Mouse (Mus musculus) adrenal gland, adult 8-10 months (tissue): Measurements from ENCODE around the gene Adh6a. TPM values are rescaled to one million over a fixed set of nuclear protein-coding genes. Genes with fewer than 3 reads are reported as not detected.

Experiments
- DNase-seq: peaks from one replicate; pipeline ENCODE4 v3.0.0; 2022
- total RNA-seq, 4 experiments: library from RNA; stranded (reverse); gene quantifications; 2 replicates each; pipeline ENCODE4 v1.2.4; 2022

Adh6a gene
- not detected for total RNA-seq

- no peak for DNase-seq
Measured at GRCm38 (mm10) chr3:138312965-138313364, at the start of gene Adh6a. Adh6a (plus strand) TSS chr3:138313286.

- DNase-seq = no peak
Measured at GRCm38 (mm10) chr3:138264648-138265047, 48.4 kb upstream of the Adh6a start.

GRCm38 (mm10) chr3:138270507-138270906 lies 42.6 kb upstream of the Adh6a start:
- DNase-seq = no peak

- no peak for DNase-seq
Measured at GRCm38 (mm10) chr3:138271297-138271696, 41.8 kb upstream of the Adh6a start.

- DNase-seq = no peak
Measured at GRCm38 (mm10) chr3:138273080-138273479, 40.0 kb upstream of the Adh6a start.

- no peak for DNase-seq
Measured at GRCm38 (mm10) chr3:138275100-138275499, 38.0 kb upstream of the Adh6a start.

- DNase-seq = no peak
Measured at GRCm38 (mm10) chr3:138282556-138282955, 30.5 kb upstream of the Adh6a start.

- DNase-seq = no peak
Measured at GRCm38 (mm10) chr3:138283831-138284230, 29.3 kb upstream of the Adh6a start.

- DNase-seq = no peak
Measured at GRCm38 (mm10) chr3:138285986-138286385, 27.1 kb upstream of the Adh6a start.

GRCm38 (mm10) chr3:138287686-138288085 lies 25.4 kb upstream of the Adh6a start:
- no peak for DNase-seq

- DNase-seq = no peak
Measured at GRCm38 (mm10) chr3:138290672-138291071, 22.4 kb upstream of the Adh6a start.

- DNase-seq = no peak
Measured at GRCm38 (mm10) chr3:138291529-138292117, 21.5 kb upstream of the Adh6a start.

- no peak for DNase-seq
Measured at GRCm38 (mm10) chr3:138293298-138293895, 19.7 kb upstream of the Adh6a start.

GRCm38 (mm10) chr3:138300130-138300529 lies 13.0 kb upstream of the Adh6a start:
- DNase-seq = no peak

GRCm38 (mm10) chr3:138302676-138303075 lies 10.4 kb upstream of the Adh6a start:
- no peak for DNase-seq

- DNase-seq = no peak
Measured at GRCm38 (mm10) chr3:138303771-138304488, 9.2 kb upstream of the Adh6a start.

GRCm38 (mm10) chr3:138304489-138304871 lies 8.6 kb upstream of the Adh6a start:
- no peak for DNase-seq

- no peak for DNase-seq
Measured at GRCm38 (mm10) chr3:138305486-138306289, 7.4 kb upstream of the Adh6a start.

- DNase-seq = no peak
Measured at GRCm38 (mm10) chr3:138306290-138306683, 6.8 kb upstream of the Adh6a start.

- no peak for DNase-seq
Measured at GRCm38 (mm10) chr3:138309910-138310309, 3.2 kb upstream of the Adh6a start.

- no peak for DNase-seq
Measured at GRCm38 (mm10) chr3:138311015-138311414, 2.1 kb upstream of the Adh6a start.

- DNase-seq = no peak
Measured at GRCm38 (mm10) chr3:138316908-138317472, 3.9 kb downstream of the Adh6a start.

- no peak for DNase-seq
Measured at GRCm38 (mm10) chr3:138325001-138325400, 11.9 kb downstream of the Adh6a start.
